Mouse (Mus musculus) liver, adult 10 weeks (tissue): ENCODE measurements around the gene Wdr89. TPM values are rescaled to one million over a fixed set of nuclear protein-coding genes. Genes with fewer than 3 reads are reported as not detected.

Experiments used
- polyA plus RNA-seq: library from polyadenylated mRNA; stranded (reverse); fragments of 350-450 nt; fragmentation: Illumina TruSeq; extraction: RNeasy Lipid Tissue Mini Kit (QIAGEN cat#74804); gene quantifications from one replicate; pipeline ENCODE4 v1.2.3, GENCODE M21; 2014; ENCODE audit warnings: low read depth, low replicate concordance

The Wdr89 gene
- 3.7 TPM for polyA plus RNA-seq

GRCm38 (mm10) chr12:75669258-75670106 is at the start of gene Wdr89:
Wdr89 (minus strand) TSS chr12:75669537.

GRCm38 (mm10) chr12:75596154-75597002 is 73.0 kb downstream of the Wdr89 start, which contains the start of gene Ppp2r5e:
Ppp2r5e (minus strand) TSS chr12:75596245.

Other genes starting within 250 kb of the Wdr89 start
- 43.4 TPM for gene Ppp2r5e, start 73.3 kb downstream of the Wdr89 start, polyA plus RNA-seq
- gene Sgpp1, start 66.2 kb upstream of the Wdr89 start, polyA plus RNA-seq = 89.2 TPM
- gene Syne2, start 148.6 kb upstream of the Wdr89 start, polyA plus RNA-seq = 8.2 TPM